Mouse (Mus musculus) ES-E14 (cell line): Measurements from ENCODE around the gene Itpr1.

Experiments used
- CHD2 ChIP-seq: IDR thresholded peaks from 2 replicates; pipeline ENCODE4 v1.6.1; 2014; ENCODE audit warnings: mild to moderate bottlenecking, low read depth, low read length, inconsistent platforms
- HCFC1 ChIP-seq: IDR thresholded peaks from 2 replicates; pipeline ENCODE4 v1.6.1; 2012; ENCODE audit warnings: low read length, inconsistent platforms, borderline replicate concordance; ENCODE audit not compliant: insufficient read depth
- MAFK ChIP-seq: IDR thresholded peaks from 2 replicates; pipeline ENCODE4 v1.6.1; 2014; ENCODE audit warnings: mild to moderate bottlenecking, low read depth, low read length, inconsistent platforms; ENCODE audit not compliant: insufficient read depth
- ZC3H11A ChIP-seq: IDR thresholded peaks from 2 replicates; pipeline ENCODE4 v1.6.1; 2012; ENCODE audit warnings: low read depth, mild to moderate bottlenecking, inconsistent platforms, low read length, borderline replicate concordance
- ZNF384 ChIP-seq: IDR thresholded peaks from 2 replicates; pipeline ENCODE4 v1.6.1; 2012; ENCODE audit warnings: low read depth, low read length, inconsistent platforms

GRCm38 (mm10) chr6:108588426-108588825 lies 375.5 kb downstream of the Itpr1 start:
- TF ChIP-seq MAFK, result no peak
- TF ChIP-seq HCFC1, result no peak
- TF ChIP-seq ZNF384, result no peak
- TF ChIP-seq ZC3H11A, result no peak
- TF ChIP-seq CHD2, result no peak
